Mouse (Mus musculus) right cerebral cortex, postnatal 25 days (tissue): ENCODE results near the gene Ank3.

ENCODE experiments used
- DNase-seq: peaks from one replicate; pipeline ENCODE4 v3.0.0; 2022

The Ank3 gene

GRCm38 (mm10) chr10:69689096-69689495 lies 290.5 kb downstream of the Ank3 start:
- DNase-seq: no peak

DNA sequence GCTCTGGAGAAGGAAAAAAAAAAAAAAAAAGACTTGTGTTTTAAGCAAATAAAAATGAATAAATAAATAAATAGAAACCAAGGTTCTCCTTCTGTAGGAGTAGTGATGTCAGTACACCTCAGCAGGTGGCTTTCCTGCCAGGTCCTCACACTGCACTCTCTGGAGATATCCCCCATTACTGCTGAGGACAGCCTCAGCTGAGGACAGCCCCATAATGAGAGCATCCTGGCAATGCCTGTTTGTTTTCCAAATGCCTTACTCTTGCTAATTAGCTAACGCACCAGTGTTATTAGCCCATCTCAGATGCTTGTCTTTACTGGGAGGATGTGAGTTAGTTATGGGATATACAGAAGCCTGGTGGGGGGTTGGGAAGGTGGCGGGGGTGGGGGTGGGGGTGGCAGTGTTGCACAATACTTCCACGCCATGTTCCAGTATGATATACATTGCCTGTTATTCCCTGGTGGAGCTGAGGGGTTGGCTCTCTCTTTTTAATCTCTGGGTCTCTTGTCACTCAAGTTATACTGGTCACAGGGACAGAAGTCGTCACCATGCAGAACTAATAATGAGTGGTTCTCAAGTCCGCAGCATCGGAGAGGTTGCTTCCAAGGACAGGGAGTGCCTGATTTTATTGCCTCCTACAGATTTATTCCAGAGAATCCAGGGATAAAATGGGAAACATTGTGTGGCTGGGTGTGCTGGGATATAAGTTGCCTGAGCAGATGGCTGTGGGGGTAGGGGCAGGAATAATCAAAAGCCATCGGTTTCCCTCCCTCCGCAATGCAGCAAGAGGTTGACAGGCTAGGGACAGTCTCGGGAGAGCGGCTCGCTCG lies 291.8 kb downstream of the Ank3 start:
- peak; percentile 64 for DNase-seq

GRCm38 (mm10) chr10:69690961-69691451 lies 292.4 kb downstream of the Ank3 start:
- DNase-seq: no peak

- DNase-seq: no peak
These were observed 297.4 kb downstream of the Ank3 start for GRCm38 (mm10) chr10:69696019-69696418.

DNA sequence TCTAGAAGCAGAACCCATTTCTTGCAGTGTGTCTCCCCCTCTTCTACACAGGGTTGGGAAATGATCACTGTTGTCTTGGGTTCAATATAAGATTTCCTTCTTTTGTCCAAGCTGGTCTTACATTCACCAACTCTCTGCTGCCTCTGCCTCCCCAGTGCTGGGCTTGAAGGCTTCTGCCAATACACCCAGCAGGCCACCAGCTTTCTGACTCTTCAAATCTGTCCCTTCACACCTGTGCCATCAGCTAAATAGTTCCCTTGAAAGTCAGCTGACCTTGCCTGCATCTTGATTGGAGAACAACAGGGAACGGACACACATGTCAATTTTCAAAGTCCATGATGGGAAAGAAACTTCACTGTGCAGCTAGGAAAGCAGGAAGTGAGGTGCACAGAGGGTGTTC lies 300.1 kb downstream of the Ank3 start:
- DNase-seq: no peak

- no peak for DNase-seq
These were observed 302.7 kb downstream of the Ank3 start for GRCm38 (mm10) chr10:69701226-69701625.

DNA sequence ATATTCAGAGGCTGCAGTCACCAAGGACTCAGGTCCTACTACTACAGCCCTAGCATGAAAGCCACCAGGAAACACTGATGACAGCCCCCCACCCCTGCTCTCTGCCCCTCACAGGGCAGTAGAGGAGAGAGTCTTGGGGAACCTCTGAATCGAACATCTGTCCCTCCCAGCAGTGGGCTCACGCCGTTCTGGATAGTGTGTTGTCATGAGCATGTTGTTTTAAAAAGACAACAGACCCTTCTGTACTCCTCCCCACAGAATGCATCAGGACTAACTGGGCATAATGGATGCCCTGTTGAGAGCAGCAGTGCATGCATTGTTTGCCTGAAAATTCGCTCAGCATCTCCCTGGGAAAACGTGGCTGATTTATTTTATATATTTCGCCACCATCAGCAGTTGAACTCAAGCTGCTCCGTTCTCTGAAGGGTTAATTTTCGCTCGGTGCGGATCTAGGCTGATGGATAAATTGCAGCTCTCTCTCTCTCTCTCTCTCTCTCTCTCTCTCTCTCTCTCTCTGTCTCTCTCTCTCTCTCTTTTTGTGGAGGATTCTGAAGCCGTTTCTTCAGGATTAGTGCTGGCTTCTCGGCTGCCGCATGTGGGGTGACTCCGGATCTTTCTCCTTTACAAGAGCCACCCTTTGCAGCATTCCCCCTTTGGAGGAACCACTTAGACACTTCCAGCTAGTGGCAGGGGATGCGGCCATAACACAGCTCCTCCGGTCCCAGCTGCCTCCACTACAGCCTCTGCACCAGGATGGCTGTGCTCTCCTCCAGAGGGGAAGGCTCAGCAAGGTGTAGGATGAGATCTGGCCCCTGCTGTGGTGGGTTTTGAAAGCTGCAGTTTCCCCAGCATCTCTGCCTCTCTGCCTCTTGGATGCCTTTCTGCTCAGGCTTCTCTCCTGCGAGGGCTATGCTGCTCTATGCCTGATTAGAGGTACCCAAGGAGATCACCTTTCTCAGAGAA lies 307.5 kb downstream of the Ank3 start:
- peak; percentile 67 for DNase-seq

DNA sequence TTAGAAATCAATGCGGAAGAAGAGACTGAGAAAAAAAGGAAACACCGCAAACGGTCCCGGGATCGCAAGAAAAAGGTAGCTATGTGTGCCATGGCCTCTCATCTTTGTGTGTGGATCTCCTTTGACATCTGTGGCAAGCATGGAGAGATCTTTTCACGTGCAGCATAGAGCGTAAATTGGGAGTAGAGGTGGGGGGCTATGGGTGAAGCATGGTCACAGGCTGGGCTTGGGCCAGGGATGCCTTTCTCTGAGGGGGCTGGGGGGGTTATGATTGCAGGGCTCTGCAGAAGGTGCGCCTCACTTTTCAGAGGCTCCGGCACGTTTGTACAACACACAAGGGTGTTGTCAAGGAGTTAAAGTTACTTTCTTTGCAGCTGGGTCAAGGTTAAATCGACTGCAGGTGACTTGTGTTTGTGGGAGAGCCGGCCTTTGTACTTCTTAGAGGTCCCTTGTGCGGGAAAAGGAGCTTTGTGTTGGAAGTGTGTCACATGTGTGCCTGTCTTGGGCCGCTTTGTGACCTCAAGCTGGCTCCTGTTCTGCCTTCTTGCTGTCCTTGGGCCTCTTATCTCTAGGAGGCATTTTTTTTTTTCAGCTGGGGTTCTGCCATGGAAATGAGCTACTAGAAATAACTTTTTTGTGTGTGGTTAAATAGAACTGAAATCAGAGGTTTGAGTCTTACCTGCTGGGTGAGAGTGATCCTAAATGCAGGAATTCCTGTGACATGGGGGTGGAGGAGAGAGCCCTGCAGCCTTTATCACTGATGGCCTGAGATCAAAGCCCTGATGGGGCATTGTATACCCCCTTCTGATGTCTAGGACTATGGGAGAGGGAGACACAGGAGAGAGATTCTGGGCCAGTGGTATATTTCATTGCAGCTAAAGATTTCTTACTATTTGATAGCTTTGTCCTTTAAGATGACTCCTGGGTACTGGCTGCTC lies 308.5 kb downstream of the Ank3 start:
- DNase-seq: no peak

DNA sequence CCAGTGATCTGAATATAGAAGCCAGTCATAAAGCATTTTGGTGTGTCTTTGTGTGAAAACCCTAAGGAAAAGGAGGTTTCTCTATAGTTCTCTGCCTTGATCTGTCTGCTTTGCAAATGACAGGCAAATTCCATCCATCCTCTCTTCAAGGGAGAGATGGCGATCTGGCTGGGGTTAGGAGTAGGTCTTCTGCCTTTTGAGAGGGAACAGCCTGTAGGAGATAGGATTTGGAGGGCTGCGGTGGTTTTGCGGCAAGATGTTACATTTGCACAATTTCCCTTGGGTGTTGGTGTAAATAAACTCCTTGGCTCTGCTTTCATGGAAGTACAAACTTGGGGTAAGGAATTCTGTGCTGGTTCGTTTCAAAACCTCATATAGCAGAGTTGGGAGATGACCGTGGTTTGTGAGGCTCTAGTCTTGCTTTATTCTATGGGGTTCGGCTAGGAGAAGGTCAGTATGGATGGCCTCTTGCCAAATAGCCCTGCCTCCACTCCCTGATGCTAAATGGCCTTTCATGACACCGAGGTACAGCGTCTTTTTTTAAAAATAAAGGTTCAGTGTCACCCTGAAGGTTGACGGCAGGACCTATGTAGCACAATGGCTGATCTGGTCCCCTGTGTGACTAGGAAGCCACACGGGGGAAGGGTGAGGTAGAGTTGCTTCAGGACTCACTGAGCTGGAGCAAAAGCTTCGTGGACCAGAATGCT lies 309.4 kb downstream of the Ank3 start:
- no peak for DNase-seq

DNA sequence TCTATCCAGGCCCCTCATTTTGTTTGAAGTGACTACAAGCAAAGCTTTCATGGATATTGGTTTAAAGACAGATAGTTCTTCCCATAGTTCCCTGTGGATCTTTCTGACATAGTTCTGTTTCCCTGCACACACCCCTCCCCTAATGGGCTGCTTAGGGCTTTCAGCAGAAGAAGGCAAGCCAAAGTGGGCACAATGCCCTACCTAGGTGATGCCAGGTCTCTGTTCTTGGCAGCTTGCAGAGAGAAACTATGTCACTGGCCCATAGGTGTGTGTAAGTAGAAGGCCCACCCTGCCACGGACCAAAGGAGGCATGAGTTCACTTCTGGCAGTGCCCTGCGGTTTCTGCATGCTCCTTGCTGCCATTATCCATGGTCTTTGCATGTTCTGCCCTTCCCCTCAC lies 311.1 kb downstream of the Ank3 start:
- no peak for DNase-seq

GRCm38 (mm10) chr10:69710802-69711201 lies 312.2 kb downstream of the Ank3 start:
- DNase-seq: peak; percentile 81

- no peak for DNase-seq
These were observed 318.3 kb downstream of the Ank3 start for GRCm38 (mm10) chr10:69716907-69717306.

DNA sequence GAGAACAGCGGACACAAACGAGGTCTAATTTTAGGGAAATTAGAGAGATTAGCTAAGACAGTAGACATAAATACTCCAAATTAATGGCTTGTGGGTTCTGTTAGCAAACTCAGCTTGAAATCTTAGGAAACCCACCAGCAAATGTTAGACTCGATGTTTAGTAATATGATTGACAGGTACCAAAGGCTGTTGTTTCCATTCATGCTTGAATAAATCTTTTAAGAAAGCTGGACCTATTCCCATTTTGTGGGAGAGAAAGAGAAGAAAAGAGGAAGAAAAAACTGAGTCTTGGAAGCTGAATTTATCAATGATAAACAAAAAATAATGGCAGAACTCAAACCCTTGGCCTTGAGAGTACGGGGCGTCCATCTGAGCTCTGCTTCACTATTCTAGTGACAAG lies 320.8 kb downstream of the Ank3 start:
- DNase-seq: no peak

- no peak for DNase-seq
These were observed 321.4 kb downstream of the Ank3 start for GRCm38 (mm10) chr10:69719901-69720415.

DNA sequence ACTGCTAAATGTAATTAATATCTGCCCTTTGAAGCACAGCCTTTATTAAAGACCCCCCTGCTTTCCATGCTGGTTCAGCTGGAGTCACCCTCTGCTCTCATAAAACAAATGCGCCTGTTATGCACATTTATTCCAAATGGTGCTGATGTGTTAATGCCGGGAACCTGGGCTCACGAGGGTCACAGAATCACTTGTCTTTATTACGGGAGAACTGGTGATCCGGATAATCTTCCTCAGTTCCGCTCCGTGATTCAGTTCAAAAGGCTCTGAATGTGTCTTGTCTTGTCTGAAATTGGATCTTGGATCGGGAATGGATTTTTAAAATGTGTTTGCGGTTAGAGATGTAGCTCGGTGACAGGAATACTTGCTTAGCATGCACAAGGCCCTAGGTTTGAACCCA lies 321.9 kb downstream of the Ank3 start:
- DNase-seq: no peak

GRCm38 (mm10) chr10:69720899-69721490 lies 322.4 kb downstream of the Ank3 start:
- no peak for DNase-seq

DNA sequence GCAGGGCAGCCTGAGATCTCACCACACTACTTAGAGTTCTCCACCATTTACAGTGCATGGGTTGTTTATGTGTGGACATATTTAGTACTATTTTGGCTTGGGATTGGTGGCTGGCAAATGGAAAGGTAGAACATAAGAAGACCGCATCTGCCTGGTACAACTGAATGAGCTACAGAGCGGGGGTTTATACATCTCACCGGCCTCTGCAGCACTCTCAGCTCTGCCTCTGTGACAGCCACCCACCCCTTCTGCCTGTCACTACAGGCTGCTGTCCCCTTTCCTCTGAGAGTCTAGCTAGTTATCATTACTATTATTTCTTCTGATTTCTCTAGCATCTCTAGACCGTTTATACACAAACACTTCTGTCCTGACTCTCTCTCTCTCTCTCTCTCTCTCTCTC lies 325.6 kb downstream of the Ank3 start:
- no peak for DNase-seq

GRCm38 (mm10) chr10:69725078-69725477 lies 326.5 kb downstream of the Ank3 start:
- DNase-seq: no peak

DNA sequence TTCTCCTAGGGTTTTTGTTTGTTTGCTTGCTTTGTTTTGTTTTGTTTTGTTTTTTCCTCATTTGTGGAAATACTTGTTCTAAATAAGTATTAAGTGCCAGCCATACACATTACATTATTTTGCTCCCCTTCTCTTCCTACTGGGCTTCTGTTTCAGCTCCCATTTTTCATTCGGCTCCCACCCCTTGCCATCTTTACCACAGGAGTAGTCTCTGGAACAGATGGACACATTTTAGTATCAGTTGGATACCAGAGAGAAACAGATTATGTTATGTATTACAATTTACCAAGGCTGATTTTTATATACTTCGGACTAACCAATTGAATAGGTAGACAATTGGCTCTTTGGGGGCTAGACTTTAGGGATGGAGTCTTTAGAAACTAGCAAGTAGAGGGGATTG lies 327.7 kb downstream of the Ank3 start:
- DNase-seq: no peak

DNA sequence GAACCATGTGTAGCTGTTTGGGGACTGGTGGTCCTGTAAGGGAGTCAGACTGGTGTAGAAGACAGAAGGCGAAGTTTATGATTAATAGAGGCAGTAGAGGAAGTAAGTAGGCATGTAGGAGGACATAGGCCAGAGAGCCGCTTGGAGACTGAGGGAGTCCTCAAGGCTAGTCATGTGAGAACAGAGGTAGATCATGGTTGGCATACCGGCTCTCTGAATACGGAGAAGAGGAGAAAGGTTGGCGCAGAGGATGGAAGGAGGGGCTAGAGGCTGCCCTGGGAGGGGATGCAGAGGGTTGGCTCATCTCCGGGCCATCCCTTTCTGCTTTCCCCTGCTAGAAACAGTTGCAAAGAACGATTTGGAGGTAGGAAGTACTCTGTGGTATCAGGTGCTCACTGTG lies 328.2 kb downstream of the Ank3 start:
- DNase-seq: no peak

- no peak for DNase-seq
These were observed 330.3 kb downstream of the Ank3 start for GRCm38 (mm10) chr10:69728876-69729275.
